Mouse (Mus musculus): ENCODE measurements around the gene Tnfrsf13b. TPM values are rescaled to one million over a fixed set of nuclear protein-coding genes. Genes with fewer than 3 reads are reported as not detected.

Gene Tnfrsf13b
- polyA plus RNA-seq, 1 experiment from 2014 or later: 1.8 TPM

- Histone ChIP-seq H3K27ac (ENCODE audit: low read length) (no peak overlapping the region), H3K4me1 (ENCODE audit: control insufficient read depth, insufficient read depth, low read length) (no peaks in the 10 kb centered on the region), H3K4me3 (ENCODE audit: low read depth, low read length) (no peak overlapping the region), H3K36me3 (ENCODE audit: control insufficient read depth, insufficient read depth, low read length) (no peaks in the 10 kb centered on the region), H3K4me2 (replicated peaks; ENCODE audit: low read depth, low read length) (no peak overlapping the region), H3K27me3 (ENCODE audit: control insufficient read depth, insufficient read depth, low read length) (no peaks in the 10 kb centered on the region), H3K9me3 (ENCODE audit: control insufficient read depth, low read depth, low read length) (no peaks in the 10 kb centered on the region), H3K9ac (replicated peaks; ENCODE audit: low read depth, low read length) (no peak overlapping the region)
- ATAC-seq (ENCODE audit: insufficient number of reproducible peaks, insufficient read depth, low FRiP score, low read depth): no peak
- 85% methylated on average over 12 of the region's 12 CpGs for WGBS
Observed at GRCm38 (mm10) chr11:61108911-61109361, 17.6 kb upstream of the Tnfrsf13b start.

- WGBS: 75% methylated on average over 6 of the region's 6 CpGs
Observed at GRCm38 (mm10) chr11:61109707-61110106, 16.8 kb upstream of the Tnfrsf13b start.

GRCm38 (mm10) chr11:61110113-61110512 lies 16.4 kb upstream of the Tnfrsf13b start:
- ATAC-seq (ENCODE audit: insufficient number of reproducible peaks, insufficient read depth, low FRiP score, low read depth): no peak
- Histone ChIP-seq H3K27ac (ENCODE audit: low read length) (no peak overlapping the region), H3K4me2 (replicated peaks; ENCODE audit: low read depth, low read length) (no peak overlapping the region), H3K9ac (replicated peaks; ENCODE audit: low read depth, low read length) (no peak overlapping the region), H3K36me3 (ENCODE audit: control insufficient read depth, insufficient read depth, low read length) (no peaks in the 10 kb centered on the region), H3K27me3 (ENCODE audit: control insufficient read depth, insufficient read depth, low read length) (no peaks in the 10 kb centered on the region), H3K9me3 (ENCODE audit: control insufficient read depth, low read depth, low read length) (no peaks in the 10 kb centered on the region), H3K4me3 (ENCODE audit: low read depth, low read length) (no peak overlapping the region), H3K4me1 (ENCODE audit: control insufficient read depth, insufficient read depth, low read length) (no peaks in the 10 kb centered on the region)
- 71% methylated on average over 10 of the region's 10 CpGs for WGBS

More at GRCm38 (mm10) chr11:61109707-61110106, 16.8 kb upstream of the Tnfrsf13b start:
- Histone ChIP-seq H3K4me1 (ENCODE audit: control insufficient read depth, insufficient read depth, low read length) (no peaks in the 10 kb centered on the region), H3K27me3 (ENCODE audit: control insufficient read depth, insufficient read depth, low read length) (no peaks in the 10 kb centered on the region), H3K4me2 (replicated peaks; ENCODE audit: low read depth, low read length) (no peak overlapping the region), H3K9me3 (ENCODE audit: control insufficient read depth, low read depth, low read length) (no peaks in the 10 kb centered on the region), H3K36me3 (ENCODE audit: control insufficient read depth, insufficient read depth, low read length) (no peaks in the 10 kb centered on the region), H3K27ac (ENCODE audit: low read length) (no peak overlapping the region), H3K4me3 (ENCODE audit: low read depth, low read length) (no peak overlapping the region), H3K9ac (replicated peaks; ENCODE audit: low read depth, low read length) (no peak overlapping the region)
- ATAC-seq (ENCODE audit: insufficient number of reproducible peaks, insufficient read depth, low FRiP score, low read depth): no peak

- WGBS: 56% methylated on average over 1 of the region's 1 CpGs
- Histone ChIP-seq H3K4me2 (replicated peaks; ENCODE audit: low read depth, low read length) (no peak overlapping the region), H3K4me3 (ENCODE audit: low read depth, low read length) (no peak overlapping the region), H3K9ac (replicated peaks; ENCODE audit: low read depth, low read length) (no peak overlapping the region), H3K4me1 (ENCODE audit: control insufficient read depth, insufficient read depth, low read length) (no peaks in the 10 kb centered on the region), H3K27ac (ENCODE audit: low read length) (no peak overlapping the region), H3K27me3 (ENCODE audit: control insufficient read depth, insufficient read depth, low read length) (no peaks in the 10 kb centered on the region), H3K36me3 (ENCODE audit: control insufficient read depth, insufficient read depth, low read length) (no peaks in the 10 kb centered on the region), H3K9me3 (ENCODE audit: control insufficient read depth, low read depth, low read length) (no peaks in the 10 kb centered on the region)
- ATAC-seq (ENCODE audit: insufficient number of reproducible peaks, insufficient read depth, low FRiP score, low read depth): no peak
Observed at GRCm38 (mm10) chr11:61110928-61111327, 15.6 kb upstream of the Tnfrsf13b start.

GRCm38 (mm10) chr11:61111472-61111871 lies 15.1 kb upstream of the Tnfrsf13b start:
- Histone ChIP-seq H3K9me3 (ENCODE audit: control insufficient read depth, low read depth, low read length) (no peaks in the 10 kb centered on the region), H3K4me3 (ENCODE audit: low read depth, low read length) (no peak overlapping the region), H3K36me3 (ENCODE audit: control insufficient read depth, insufficient read depth, low read length) (no peaks in the 10 kb centered on the region), H3K9ac (replicated peaks; ENCODE audit: low read depth, low read length) (no peak overlapping the region), H3K27me3 (ENCODE audit: control insufficient read depth, insufficient read depth, low read length) (no peaks in the 10 kb centered on the region), H3K4me2 (replicated peaks; ENCODE audit: low read depth, low read length) (no peak overlapping the region), H3K27ac (ENCODE audit: low read length) (no peak overlapping the region), H3K4me1 (ENCODE audit: control insufficient read depth, insufficient read depth, low read length) (no peaks in the 10 kb centered on the region)
- ATAC-seq (ENCODE audit: insufficient number of reproducible peaks, insufficient read depth, low FRiP score, low read depth): no peak
- 88% methylated on average over 4 of the region's 4 CpGs for WGBS

- no peak for ATAC-seq (ENCODE audit: insufficient number of reproducible peaks, insufficient read depth, low FRiP score, low read depth)
- no peak overlapping the region for H3K4me2 ChIP-seq (replicated peaks; ENCODE audit: low read depth, low read length)
- no peaks in the 10 kb centered on the region for H3K4me1 ChIP-seq (ENCODE audit: control insufficient read depth, insufficient read depth, low read length)
- H3K4me3 ChIP-seq (ENCODE audit: low read depth, low read length): no peak overlapping the region
- H3K27me3 ChIP-seq (ENCODE audit: control insufficient read depth, insufficient read depth, low read length): no peaks in the 10 kb centered on the region
- no peaks in the 10 kb centered on the region for H3K36me3 ChIP-seq (ENCODE audit: control insufficient read depth, insufficient read depth, low read length)
- WGBS: 65% methylated on average over 8 of the region's 8 CpGs
- H3K9me3 ChIP-seq (ENCODE audit: control insufficient read depth, low read depth, low read length): no peaks in the 10 kb centered on the region
- no peak overlapping the region for H3K9ac ChIP-seq (replicated peaks; ENCODE audit: low read depth, low read length)
- H3K27ac ChIP-seq (ENCODE audit: low read length): no peak overlapping the region
Observed at GRCm38 (mm10) chr11:61112323-61112995, 14.1 kb upstream of the Tnfrsf13b start.

- Histone ChIP-seq H3K9ac (replicated peaks; ENCODE audit: low read depth, low read length) (no peak overlapping the region), H3K9me3 (ENCODE audit: control insufficient read depth, low read depth, low read length) (no peaks in the 10 kb centered on the region), H3K4me1 (ENCODE audit: control insufficient read depth, insufficient read depth, low read length) (no peaks in the 10 kb centered on the region), H3K27ac (ENCODE audit: low read length) (no peak overlapping the region), H3K4me3 (ENCODE audit: low read depth, low read length) (no peak overlapping the region), H3K27me3 (ENCODE audit: control insufficient read depth, insufficient read depth, low read length) (no peaks in the 10 kb centered on the region), H3K36me3 (ENCODE audit: control insufficient read depth, insufficient read depth, low read length) (no peaks in the 10 kb centered on the region), H3K4me2 (replicated peaks; ENCODE audit: low read depth, low read length) (no peak overlapping the region)
- ATAC-seq (ENCODE audit: insufficient number of reproducible peaks, insufficient read depth, low FRiP score, low read depth): no peak
- 65% methylated on average over 8 of the region's 8 CpGs for WGBS
Observed at GRCm38 (mm10) chr11:61116226-61116625, 10.3 kb upstream of the Tnfrsf13b start.

GRCm38 (mm10) chr11:61119996-61120583 lies 6.5 kb upstream of the Tnfrsf13b start:
- WGBS: 88% methylated on average over 3 of the region's 3 CpGs
- no peak for ATAC-seq (ENCODE audit: insufficient number of reproducible peaks, insufficient read depth, low FRiP score, low read depth)
- Histone ChIP-seq H3K27ac (ENCODE audit: low read length) (no peak overlapping the region), H3K9ac (replicated peaks; ENCODE audit: low read depth, low read length) (no peak overlapping the region), H3K4me1 (ENCODE audit: control insufficient read depth, insufficient read depth, low read length) (no peaks in the 10 kb centered on the region), H3K9me3 (ENCODE audit: control insufficient read depth, low read depth, low read length) (no peaks in the 10 kb centered on the region), H3K4me3 (ENCODE audit: low read depth, low read length) (no peak overlapping the region), H3K36me3 (ENCODE audit: control insufficient read depth, insufficient read depth, low read length) (no peaks in the 10 kb centered on the region), H3K27me3 (ENCODE audit: control insufficient read depth, insufficient read depth, low read length) (no peaks in the 10 kb centered on the region), H3K4me2 (replicated peaks; ENCODE audit: low read depth, low read length) (no peak overlapping the region)
